Mouse (Mus musculus) gastrocnemius, postnatal 14 days (tissue): ENCODE results near the gene Pfkl. TPM values are rescaled to one million over a fixed set of nuclear protein-coding genes. Genes with fewer than 3 reads are reported as not detected.
"Not testable (repeated sequence)": the region's sequence is repeated elsewhere in the genome, so short reads cannot be mapped to it uniquely, and the experiment has no call there.

Experiments
- DNase-seq: peaks from one replicate; pipeline ENCODE4 v3.0.0; 2021; ENCODE audit warnings: mixed read lengths
- intact Hi-C: fragments of 180-260 bp; cut with DNase I; formaldehyde crosslinking; loops from one replicate; pipeline ENCODE4 v1.15.1; 2025; ENCODE audit warnings: low total_unique reads
- long read RNA-seq, 2 experiments: library from polyadenylated mRNA; stranded (forward); transcript quantifications; one replicate each; pipeline ENCODE4 v2.0.0; 2021
- total RNA-seq, 2 experiments: library from RNA; stranded (reverse); gene quantifications; 2 replicates each; pipeline ENCODE4 v1.2.3; 2021

The Pfkl gene
- 1 to 10 TPM; 9.0 to 9.3 TPM for total RNA-seq
- long read RNA-seq, experiment 1, transcript Pfkl-201 (22 exons, 3,730 nt), result major isoform, 38 of 41 reads
- long read RNA-seq, experiment 1, partial matches to known transcripts, result 2 of 41 reads
- long read RNA-seq, experiment 1, other reads (novel, unspliced or antisense), result 1 of 41 reads
- long read RNA-seq, experiment 2, transcript Pfkl-201 (22 exons, 3,730 nt), result major isoform, 33 of 38 reads
- long read RNA-seq, experiment 2, partial matches to known transcripts, result 2 of 38 reads
- long read RNA-seq, experiment 2, other reads (novel, unspliced or antisense), result 3 of 38 reads

DNA sequence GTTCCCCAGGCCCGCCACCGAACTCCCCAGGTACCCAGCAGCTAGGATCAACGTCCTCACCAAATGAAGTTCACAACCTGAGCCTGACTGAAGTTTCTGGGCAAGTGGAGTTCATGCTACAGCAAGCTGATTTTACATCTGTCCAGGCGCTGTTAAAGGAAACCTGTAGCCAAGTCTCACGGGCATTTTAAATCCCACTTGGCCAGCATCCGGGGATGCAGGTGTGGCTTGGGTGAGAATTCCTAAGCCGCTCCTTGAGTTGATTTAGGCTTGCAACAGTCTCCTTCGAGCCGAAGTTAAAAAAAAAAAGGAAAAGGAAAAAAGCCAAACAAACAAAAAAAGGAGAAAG, at the start of gene Pfkl:
Gene Pfkl (minus strand): TSS at position 139 of the 349 bp plus-strand sequence.
- intact Hi-C loops, result no loop called here
- DNase-seq, result no peak

DNA sequence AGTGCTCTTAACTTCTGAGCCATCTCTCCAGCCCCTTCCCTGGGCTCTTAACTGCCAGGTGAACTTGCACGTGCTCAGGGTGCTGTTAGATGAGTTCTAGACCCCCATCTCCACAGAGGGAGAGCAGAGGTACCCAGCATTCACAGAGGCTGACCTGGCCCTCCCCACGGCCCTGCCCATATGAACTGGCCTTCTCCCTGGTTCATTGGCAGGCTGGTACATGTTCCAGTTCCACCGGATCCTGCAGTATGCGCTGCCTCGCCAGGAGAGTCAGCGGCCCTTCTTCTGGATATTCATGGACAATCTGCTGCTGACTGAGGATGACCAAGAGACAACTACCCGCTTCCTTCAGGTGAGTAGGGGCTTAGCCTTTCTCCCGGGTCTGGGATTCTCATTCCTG, 47.2 kb upstream of the Pfkl start:
- intact Hi-C loops, result no loop called here
- no peak for DNase-seq

DNA sequence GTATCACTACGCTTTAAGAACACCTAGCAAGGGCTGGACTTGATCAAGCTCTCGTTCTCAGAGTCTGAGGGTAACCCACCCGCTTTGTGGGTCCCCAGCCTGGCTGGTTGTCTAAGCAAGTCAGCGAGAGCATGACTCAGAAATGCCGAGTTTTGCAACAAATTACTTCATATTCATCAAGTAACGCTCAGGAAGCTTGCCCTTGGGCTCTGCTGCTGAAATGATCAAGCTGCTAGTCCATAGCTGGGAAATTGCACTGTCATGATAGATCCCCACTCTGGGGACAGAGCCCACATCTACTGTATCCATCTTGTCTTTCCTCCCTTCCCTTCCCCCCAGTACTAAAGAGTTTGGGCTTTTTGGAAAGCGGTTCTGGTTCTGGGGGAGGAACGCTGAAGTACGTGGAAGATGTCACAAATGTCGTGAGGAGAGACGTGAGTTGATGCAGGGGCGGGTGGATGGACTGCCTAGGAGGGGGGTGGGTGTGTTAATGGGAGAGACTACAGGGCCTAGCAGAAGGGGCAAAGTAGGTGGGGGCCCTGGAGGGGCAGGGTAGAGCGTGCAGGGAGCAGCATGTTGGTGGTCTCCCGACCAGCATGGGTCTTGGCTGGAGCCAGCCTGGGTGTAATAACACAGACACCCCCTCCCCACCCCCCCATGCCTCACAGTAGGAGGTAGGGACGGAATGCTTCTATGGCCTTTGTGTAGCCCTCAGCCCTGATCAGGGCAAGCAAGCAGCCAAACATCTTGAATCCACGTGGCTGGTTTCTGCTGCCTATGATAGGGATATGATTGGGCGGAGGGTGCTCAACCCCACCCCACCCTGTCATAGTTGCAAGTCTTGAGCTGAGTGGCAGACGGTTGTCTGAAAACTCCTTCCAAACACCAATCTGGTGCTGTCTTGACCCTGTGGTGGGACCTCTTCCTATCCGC, 45.0 kb upstream of the Pfkl start:
- DNase-seq, result no peak

DNA sequence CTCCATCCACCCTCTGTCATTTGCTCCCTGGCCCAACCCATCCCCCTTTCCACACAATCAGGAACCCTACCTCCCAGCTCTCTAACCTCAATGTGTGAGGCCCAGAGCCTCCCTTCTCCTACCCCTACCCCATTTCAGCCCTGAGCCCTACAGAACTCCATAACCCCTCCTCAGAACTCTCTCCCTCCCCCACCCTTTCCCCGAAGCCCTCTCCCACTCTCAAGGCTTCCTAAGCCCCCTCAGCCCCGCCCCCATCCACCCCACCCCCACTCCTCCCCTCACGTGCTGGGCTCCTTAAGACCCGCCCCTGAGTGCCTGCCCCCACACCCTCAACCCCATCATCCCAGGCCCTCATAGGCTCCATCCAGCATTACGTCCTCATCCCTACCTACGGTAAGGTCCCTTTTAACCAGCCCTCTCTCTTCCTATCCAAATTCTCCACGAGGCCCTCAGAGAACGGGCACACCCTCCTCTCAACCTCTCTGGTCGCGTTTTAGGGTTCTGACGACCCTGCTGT, 39.7 kb upstream of the Pfkl start:
- no peak for DNase-seq
- intact Hi-C loops, result no loop called here

More for the DNA sequence above, 45.0 kb upstream of the Pfkl start:
- intact Hi-C loops, result no loop called here

DNA sequence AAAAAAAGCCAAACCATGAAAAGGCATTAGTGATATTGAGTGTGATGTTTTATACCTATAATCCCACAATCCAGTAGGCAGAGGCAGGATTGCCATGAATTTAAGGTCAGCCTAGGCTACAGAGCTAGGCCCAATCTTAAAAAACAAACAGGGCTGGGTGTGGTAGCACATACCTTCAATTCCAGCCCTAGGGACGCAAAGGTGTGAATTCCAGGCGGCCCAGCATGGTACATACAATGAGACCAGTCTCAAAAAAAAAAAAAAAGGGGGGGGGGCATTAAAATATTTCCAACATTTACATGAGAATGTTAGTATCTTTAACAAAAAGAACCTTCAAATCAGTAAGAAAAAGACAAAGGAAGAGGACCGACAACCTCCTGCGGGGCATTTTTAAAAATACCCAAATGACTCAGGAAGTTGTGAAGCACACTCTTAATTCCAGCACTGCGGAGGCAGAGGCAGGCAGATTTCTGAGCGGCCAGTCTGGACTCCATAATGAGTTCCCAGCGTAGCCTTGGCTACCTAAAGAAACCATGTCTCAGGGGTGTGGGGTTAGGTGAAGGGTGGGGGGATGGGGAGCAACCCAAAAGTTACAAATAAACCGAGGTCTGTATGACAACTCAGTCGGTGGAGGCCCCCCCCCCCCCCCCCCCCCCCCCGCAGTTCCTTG, 38.3 kb upstream of the Pfkl start:
- DNase-seq, result no peak
- intact Hi-C loops, result no loop called here

DNA sequence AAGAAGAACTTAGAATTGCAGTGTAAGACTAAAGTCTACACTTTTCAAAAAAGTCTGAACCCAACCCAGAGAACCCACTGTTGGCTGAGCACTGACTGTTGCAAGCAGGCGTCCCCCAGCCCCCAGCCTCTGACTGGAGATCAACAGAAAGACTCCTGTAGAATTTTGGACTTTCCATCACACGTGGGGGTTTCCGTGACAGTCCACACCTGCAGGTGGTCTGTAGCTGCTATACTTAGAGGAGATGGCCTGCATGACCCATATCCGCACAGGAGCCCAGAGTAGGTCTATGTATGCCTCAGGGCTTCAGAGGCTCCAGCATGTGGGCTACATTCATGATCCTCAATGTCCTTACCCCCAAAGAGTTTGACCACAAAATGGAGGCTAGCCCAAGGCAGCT, 36.5 kb upstream of the Pfkl start:
- intact Hi-C loops, result no loop called here
- DNase-seq, result no peak

DNA sequence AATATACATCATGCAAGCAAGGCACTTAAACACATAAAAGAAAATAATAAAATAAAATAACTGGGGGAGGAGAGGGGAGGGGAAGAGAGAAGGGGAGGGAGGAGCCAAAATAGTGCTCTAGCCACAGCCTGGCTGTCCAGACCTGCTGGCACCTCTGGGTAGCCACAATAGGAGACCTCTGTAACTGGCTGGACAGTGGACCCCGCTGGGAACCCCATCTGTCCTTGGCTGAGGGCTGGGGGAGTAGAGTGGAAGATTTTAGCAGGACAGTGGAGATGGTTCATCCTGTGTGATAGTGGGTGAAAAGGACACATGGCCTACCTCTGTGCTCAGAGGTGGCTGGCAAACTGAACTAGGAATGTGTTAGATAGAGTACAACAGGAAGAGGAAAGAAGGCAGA, 34.6 kb upstream of the Pfkl start:
- intact Hi-C loops, result no loop called here
- no peak for DNase-seq

DNA sequence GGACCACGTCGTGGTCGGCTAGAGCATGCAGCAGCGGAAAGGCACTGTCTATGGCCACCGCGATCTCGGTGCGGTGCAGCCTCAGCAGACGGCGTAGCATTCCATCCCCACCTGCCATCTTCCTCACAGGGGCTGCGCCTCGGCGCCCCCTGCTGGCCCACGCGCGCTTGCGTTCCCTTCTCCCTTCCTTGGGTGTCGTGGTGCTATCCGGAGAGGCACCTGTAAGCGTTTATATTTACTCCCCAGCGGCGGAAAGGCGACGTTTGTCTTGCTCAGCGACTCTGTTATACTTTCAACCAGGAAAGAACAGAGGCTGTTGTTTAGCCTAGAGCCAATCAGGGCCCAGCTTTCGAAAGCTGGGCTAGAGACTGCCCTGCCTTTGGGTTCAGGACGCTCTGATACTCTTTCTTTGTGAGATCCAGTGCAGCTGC, 33.5 kb upstream of the Pfkl start, which contains the start of gene Aire:
Gene Aire (minus strand): TSS at position 205 of the 431 bp plus-strand sequence.
- intact Hi-C loops, result no loop called here
- DNase-seq, result peak; percentile 41

DNA sequence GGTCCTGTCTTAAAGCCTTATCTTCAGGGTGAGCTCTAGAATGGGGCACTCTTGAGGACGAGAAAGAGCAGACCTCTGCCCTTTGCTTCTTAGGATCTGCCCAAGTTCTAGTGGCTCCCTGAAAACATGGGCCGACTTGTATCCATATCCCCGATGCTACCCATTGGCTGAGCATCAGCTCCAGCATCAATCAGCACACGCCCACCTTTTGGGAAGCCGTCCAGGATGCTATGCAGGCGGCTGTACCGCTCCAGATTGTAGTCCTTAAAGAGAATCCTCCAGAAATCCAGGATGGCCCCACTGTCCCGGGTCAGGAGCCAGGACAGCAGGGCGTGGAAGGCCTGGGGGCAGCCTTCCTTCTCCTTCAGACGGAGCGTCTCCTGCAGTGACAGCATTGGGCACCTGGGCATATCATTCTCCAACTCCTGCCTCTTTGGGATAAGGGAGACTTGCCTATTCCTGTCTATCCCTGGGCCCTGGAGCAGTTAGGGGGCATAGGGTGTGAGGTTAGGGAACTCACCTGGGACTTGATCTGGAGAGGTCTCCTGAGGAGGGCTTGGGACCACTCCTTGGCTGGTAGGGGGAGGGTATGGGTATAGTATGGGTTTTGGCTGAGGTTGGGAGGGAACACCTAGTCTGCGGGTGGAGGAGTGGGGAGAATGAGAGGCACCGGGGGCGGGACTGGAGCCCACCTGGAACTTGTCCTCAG, 33.0 kb upstream of the Pfkl start:
- intact Hi-C loops, result no loop called here
- DNase-seq, result no peak

DNA sequence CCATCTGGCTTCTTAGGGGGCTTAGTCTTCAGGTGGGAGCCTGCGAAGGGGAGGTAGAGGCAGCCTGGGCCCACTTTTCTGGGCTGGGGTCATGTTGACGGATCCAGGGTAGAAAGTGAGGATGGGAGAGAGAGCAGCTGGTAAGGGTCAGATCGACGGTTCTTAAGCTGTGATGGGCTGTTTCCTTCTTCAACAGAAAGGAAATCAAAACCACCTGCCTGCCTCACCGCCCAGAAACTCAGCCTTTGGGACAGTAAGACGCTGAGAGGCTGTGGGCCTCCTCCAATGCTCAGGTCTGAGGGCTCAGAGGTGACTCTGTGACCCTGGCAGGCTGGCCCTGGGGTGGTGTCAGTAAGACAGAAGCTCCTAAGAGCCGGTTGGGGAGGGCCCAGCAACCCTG, 32.2 kb upstream of the Pfkl start:
- intact Hi-C loops, result no loop called here
- DNase-seq, result no peak

DNA sequence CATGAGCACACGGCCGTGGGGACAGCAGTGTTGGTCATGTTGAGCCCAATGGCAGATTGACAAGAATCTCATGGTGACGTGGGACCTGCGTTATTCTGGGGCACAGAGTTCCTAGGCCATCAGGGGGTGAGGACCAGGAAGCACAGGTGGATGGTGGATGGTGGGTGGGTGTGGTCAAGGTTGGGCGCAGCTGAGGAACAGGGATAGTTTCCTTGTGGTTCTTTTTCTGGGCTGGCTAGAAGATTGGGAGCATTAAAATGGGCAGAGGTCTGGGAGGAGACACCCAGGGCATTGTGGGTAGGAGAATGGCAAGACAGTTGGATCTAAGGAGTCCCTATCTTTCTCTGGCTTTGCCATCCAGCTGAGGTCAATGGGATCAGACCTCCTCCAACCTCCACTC, 31.8 kb upstream of the Pfkl start, which contains the start of gene Dnmt3l:
Gene Dnmt3l (plus strand): TSS at position 301 of the 400 bp plus-strand sequence.
- intact Hi-C loops, result no loop called here
- no peak for DNase-seq

DNA sequence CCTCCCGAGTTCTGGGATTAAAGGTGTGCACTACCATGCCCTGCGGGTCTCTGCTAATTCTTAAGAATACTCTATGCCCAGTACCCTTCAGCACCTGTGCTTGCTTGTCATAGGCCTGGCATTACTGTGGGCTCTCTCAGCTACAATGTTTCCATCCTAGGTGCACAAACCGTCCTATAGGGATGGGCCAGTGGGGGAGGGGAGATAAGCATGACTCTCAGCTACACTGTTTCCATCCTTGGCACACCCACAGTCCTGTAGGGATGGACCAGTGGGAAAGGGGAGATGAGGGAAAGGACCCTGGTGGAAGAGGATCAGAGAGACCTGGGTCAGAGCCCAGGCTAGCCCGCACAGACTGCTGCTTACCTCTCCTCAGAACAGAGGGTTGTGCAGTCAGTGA, 27.3 kb upstream of the Pfkl start:
- intact Hi-C loops, result no loop called here
- DNase-seq, result no peak

DNA sequence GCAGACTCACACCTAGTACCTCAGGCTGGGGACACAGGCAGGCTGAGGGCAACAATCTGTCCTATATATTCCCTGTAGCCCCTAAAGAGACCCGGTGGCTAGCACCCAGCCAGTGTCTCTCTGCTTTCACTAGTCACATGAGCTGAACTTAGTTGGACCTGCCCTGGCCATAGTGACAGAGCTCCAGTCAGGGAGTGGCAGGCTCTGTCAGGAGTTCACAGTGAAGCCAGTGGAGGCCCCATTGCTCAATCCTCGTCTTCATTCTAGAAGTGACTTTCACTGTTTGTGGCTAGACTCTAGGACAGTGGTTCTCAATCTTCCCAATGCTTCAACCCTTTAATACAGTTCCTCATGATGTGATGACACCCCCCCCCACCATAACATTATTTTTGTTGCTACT, 22.1 kb upstream of the Pfkl start:
- intact Hi-C loops, result no loop called here
- no peak for DNase-seq

DNA sequence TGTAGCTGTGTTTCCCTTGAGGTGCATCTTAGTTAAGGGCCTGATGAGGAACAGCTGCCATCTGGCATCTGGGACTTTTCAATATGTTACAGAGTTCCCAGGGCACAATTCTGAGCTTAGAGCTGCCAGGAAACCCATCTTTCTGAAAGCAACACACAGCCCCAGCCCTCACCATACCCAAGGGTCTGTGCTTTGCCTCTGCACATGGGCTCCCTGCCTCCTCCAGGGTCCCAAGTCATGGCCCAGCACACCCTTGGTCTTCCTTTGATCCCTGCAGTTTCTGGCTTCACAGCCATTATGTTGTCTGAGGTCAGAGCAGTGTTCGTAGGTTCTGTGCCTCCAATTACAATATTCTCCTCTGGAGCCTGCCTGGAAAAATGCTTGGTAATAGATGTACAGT, 19.2 kb upstream of the Pfkl start:
- intact Hi-C loops, result loop anchor here (5.0 kb wide), 1 partner anchor 133 kb away; no protein-coding TSS in a partner anchor
- no peak for DNase-seq

DNA sequence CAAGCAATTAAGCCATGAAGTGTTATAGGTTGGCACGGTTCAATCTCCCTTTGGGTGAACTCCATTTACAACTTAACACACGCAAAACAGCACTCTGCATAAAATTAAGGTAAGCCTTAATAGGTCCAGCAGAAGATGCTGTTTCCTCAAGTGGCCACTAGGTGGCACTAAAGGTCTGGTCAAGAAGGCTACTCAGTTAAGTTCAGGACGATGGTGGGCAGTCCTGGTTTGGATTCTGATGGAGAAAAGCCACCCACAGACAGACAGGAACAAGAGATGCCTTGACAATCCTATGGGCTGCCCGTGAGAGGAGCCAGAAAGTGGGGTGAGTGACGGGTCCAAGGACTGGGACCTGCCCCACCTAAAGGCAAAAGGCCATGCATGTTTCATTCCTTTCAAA, 18.2 kb upstream of the Pfkl start:
- intact Hi-C loops, result loop anchor here (5.0 kb wide), 1 partner anchor 134 kb away; no protein-coding TSS in a partner anchor
- DNase-seq, result peak; percentile 61

DNA sequence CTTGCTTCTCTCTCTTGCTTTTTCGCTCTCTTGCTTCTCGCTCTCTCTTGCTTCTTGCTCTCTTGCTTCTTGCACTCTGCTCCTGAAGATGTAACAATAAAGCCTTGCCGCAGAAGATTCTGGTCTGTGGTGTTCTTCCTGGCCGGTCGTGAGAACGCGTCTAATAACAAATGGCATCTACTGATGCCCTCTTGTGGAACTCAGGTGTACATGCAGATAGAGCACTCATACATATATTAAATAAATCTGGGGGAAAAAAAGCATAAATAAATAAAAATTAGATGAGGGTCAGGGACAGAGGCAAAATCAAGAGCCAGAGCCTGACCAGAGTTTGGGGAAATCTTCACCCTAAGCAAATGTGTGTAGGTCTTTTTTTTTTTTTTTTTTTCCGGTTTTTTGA, 15.6 kb upstream of the Pfkl start:
- DNase-seq, result not testable (repeated sequence)
- intact Hi-C loops, result loop anchor here (5.0 kb wide), 1 partner anchor 137 kb away; no protein-coding TSS in a partner anchor

DNA sequence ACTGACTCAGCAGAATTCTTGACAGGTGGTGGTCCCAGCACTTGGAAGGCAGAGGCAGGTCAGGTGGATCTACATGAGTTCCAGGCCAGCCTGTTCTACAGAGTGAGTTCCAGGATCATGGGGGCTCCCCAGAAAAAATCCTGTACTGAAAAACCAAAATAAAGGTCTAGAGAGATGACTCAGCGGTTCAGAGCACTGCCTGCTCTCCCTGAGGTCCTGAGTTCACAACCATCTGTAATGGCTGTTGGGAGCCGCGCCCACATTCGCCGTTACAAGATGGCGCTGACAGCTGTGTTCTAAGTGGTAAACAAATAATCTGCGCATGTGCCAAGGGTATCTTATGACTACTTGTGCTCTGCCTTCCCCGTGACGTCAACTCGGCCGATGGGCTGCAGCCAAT, 10.1 kb upstream of the Pfkl start:
- intact Hi-C loops, DNase-seq: not testable (repeated sequence)

DNA sequence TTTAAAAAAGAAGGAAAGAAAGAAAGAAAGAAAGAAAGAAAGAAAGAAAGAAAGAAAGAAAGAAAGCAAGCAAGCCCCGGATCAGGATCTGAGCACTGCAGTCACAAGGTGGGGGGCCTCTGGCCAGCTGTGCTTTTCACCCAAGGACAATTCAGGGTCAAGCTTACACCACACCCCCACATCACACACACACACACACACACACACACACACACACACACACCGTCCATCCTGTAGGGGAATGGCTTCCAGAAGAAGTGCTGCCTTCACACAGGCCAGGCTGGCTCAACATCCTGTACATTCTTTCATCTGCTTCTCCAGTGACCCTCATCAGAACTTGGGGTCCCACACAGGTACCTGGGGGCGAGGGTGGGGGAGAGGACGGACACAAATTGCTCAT, 9.4 kb upstream of the Pfkl start:
- DNase-seq, result no peak
- intact Hi-C loops, result no loop called here

DNA sequence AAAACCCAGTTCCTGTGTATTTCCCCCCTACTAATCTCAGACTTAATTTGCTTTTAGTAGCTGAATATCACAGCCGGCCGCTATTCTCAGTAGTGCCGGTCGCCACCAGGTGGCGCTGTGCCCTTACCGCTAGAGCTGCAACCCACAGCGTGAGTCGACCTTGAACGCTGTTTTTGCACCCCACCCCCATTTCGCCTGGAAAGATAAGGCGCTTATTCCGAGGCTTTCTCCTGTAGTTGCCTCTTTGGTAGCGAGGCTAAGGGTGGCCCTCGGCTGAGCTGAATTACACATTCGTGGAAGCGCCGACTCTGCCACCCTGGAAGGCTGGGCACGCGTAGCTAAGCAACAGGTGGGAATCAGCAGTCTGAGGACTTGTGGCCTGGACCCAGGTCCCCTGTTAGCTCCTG, 8.9 kb upstream of the Pfkl start:
- DNase-seq, result peak; percentile 78
- intact Hi-C loops, result no loop called here
